Mouse (Mus musculus) MEL (cell line): ENCODE measurements around the gene Rab11fip5. TPM values are rescaled to one million over a fixed set of nuclear protein-coding genes. Genes with fewer than 3 reads are reported as not detected.

Experiments used
- DNase-seq: peaks from one replicate; pipeline ENCODE4 v3.0.0; 2011; ENCODE audit warnings: low read depth, low spot score
- H3K27ac ChIP-seq: 2 replicates; pipeline ENCODE4 v1.5.1; 2012; ENCODE audit warnings: low read depth, mild to moderate bottlenecking, control low read depth, low read length, moderate library complexity; ENCODE audit not compliant: control insufficient read depth
- H3K27me3 ChIP-seq, 2 experiments: fragments of 150-350 bp in 1 of 2; sonication (generic) in 1 of 2; 2 replicates each; pipeline ENCODE4 v1.6.1; 2012; ENCODE audit warnings: low read length in 2 of 2, mild to moderate bottlenecking in 2 of 2, improper control_type of control experiment in 1 of 2, moderate library complexity in 1 of 2; ENCODE audit not compliant: insufficient read depth in 2 of 2, control insufficient read depth in 1 of 2
- H3K36me3 ChIP-seq, 2 experiments: 2 replicates each; pipeline ENCODE4 v1.6.1; 2012 to 2014; ENCODE audit warnings: low read length in 2 of 2, improper control_type of control experiment in 1 of 2, inconsistent platforms in 1 of 2, mild to moderate bottlenecking in 1 of 2; ENCODE audit not compliant: insufficient read depth in 2 of 2, control insufficient read depth in 1 of 2
- H3K4me1 ChIP-seq, 2 experiments: fragments of 150-350 bp in 1 of 2; sonication (generic) in 1 of 2; 2 replicates each; pipeline ENCODE4 v1.6.1; 2012; ENCODE audit warnings: low read length in 2 of 2, improper control_type of control experiment in 1 of 2, mild to moderate bottlenecking in 1 of 2; ENCODE audit not compliant: insufficient read depth in 2 of 2, control insufficient read depth in 1 of 2
- H3K4me3 ChIP-seq, 2 experiments: fragments of 150-350 bp in 1 of 2; sonication (generic) in 1 of 2; 2 replicates each; pipeline ENCODE4 v1.5.1; 2012; ENCODE audit warnings: low read depth in 2 of 2, low read length in 2 of 2, mild to moderate bottlenecking in 2 of 2, moderate library complexity in 2 of 2, control low read depth in 1 of 2, improper control_type of control experiment in 1 of 2; ENCODE audit not compliant: control insufficient read depth in 1 of 2, insufficient read depth in 1 of 2
- H3K79me2 ChIP-seq: 2 replicates; pipeline ENCODE4 v1.6.1; 2012; ENCODE audit warnings: mild to moderate bottlenecking, low read length, moderate library complexity; ENCODE audit not compliant: control insufficient read depth, poor library complexity, insufficient read depth
- H3K9ac ChIP-seq: 2 replicates; pipeline ENCODE4 v1.6.1; 2012; ENCODE audit warnings: low read depth, mild to moderate bottlenecking, control low read depth, low read length, moderate library complexity; ENCODE audit not compliant: control insufficient read depth, poor library complexity, severe bottlenecking
- H3K9me3 ChIP-seq: fragments of 150-350 bp; sonication (generic); replicated peaks from 2 replicates; pipeline ENCODE4 v1.6.1; 2012; ENCODE audit warnings: mild to moderate bottlenecking, low read length, improper control_type of control experiment, moderate library complexity; ENCODE audit not compliant: insufficient read depth
- BHLHE40 ChIP-seq: IDR thresholded peaks from 2 replicates; pipeline ENCODE4 v1.6.1; 2012; ENCODE audit warnings: low read depth, mild to moderate bottlenecking, inconsistent platforms, low read length, improper control_type of control experiment, borderline replicate concordance
- CHD2 ChIP-seq: IDR thresholded peaks from 2 replicates; pipeline ENCODE4 v1.6.1; 2011; ENCODE audit warnings: low read length, improper control_type of control experiment
- GABPA ChIP-seq: IDR thresholded peaks from 2 replicates; pipeline ENCODE4 v1.6.1; 2012; ENCODE audit warnings: low read depth, mild to moderate bottlenecking, inconsistent platforms, low read length, improper control_type of control experiment, moderate library complexity
- KAT2A ChIP-seq: conservative IDR thresholded peaks from 2 replicates; pipeline ENCODE4 v1.6.1; 2012; ENCODE audit warnings: low read depth, low read length, improper control_type of control experiment, inconsistent platforms
- MAFK ChIP-seq: IDR thresholded peaks from 2 replicates; pipeline ENCODE4 v1.6.1; 2011; ENCODE audit warnings: low read depth, mild to moderate bottlenecking, low read length, improper control_type of control experiment, borderline replicate concordance
- MEF2A ChIP-seq: IDR thresholded peaks from 2 replicates; pipeline ENCODE4 v1.6.1; 2014; ENCODE audit warnings: low read depth, mild to moderate bottlenecking, inconsistent platforms, low read length, improper control_type of control experiment; ENCODE audit not compliant: poor library complexity, insufficient replicate concordance, severe bottlenecking; ENCODE audit errors: extremely low read depth
- MYC ChIP-seq: IDR thresholded peaks from 2 replicates; pipeline ENCODE4 v1.6.1; 2011; ENCODE audit warnings: low read depth, mild to moderate bottlenecking, low read length, improper control_type of control experiment, moderate library complexity
- NRF1 ChIP-seq: IDR thresholded peaks from 2 replicates; pipeline ENCODE4 v1.6.1; 2014; ENCODE audit warnings: low read depth, mild to moderate bottlenecking, inconsistent platforms, low read length, improper control_type of control experiment, moderate library complexity; ENCODE audit not compliant: poor library complexity, insufficient read depth, severe bottlenecking
- POLR2AphosphoS2 ChIP-seq: IDR thresholded peaks from 2 replicates; pipeline ENCODE4 v1.6.1; 2011; ENCODE audit warnings: low read length, improper control_type of control experiment
- POLR2AphosphoS5 ChIP-seq: IDR thresholded peaks from 2 replicates; pipeline ENCODE4 v1.6.1; 2012; ENCODE audit warnings: low read depth, borderline replicate concordance, mild to moderate bottlenecking, inconsistent platforms, low read length, moderate library complexity, mixed read lengths
- RAD21 ChIP-seq: IDR thresholded peaks from 2 replicates; pipeline ENCODE4 v1.6.1; 2011; ENCODE audit warnings: mild to moderate bottlenecking, low read depth, low read length, improper control_type of control experiment
- ZC3H11A ChIP-seq: IDR thresholded peaks from 2 replicates; pipeline ENCODE4 v1.6.1; 2012; ENCODE audit warnings: low read depth, mild to moderate bottlenecking, inconsistent platforms, low read length, improper control_type of control experiment
- ZMIZ1 ChIP-seq: IDR thresholded peaks from 2 replicates; pipeline ENCODE4 v1.6.1; 2012; ENCODE audit warnings: low read depth, mild to moderate bottlenecking, inconsistent platforms, low read length, improper control_type of control experiment, moderate library complexity
- polyA plus RNA-seq, 2 experiments: library from polyadenylated mRNA; stranded (reverse) in 1 of 2; unstranded in 1 of 2; fragments of >175 nt in 1 of 2; fragments of >200 nt in 1 of 2; gene quantifications; 2 replicates each; pipeline versions ENCODE4 v1.2.1 to v1.2.4; 2012; ENCODE audit warnings: low replicate concordance in 2 of 2, low read depth in 1 of 2; ENCODE audit not compliant: insufficient read length in 2 of 2, insufficient read depth in 1 of 2, missing spikeins in 1 of 2
- total RNA-seq: library from RNA; depleted of rRNA; stranded (reverse); fragments of 300-350 nt; gene quantifications from 2 replicates; pipeline ENCODE4 v1.2.3, GENCODE M21; 2012

The Rab11fip5 gene
- total and polyA plus RNA-seq, 3 experiments = 3.3 to 8.5 TPM; not detected in 1

DNA sequence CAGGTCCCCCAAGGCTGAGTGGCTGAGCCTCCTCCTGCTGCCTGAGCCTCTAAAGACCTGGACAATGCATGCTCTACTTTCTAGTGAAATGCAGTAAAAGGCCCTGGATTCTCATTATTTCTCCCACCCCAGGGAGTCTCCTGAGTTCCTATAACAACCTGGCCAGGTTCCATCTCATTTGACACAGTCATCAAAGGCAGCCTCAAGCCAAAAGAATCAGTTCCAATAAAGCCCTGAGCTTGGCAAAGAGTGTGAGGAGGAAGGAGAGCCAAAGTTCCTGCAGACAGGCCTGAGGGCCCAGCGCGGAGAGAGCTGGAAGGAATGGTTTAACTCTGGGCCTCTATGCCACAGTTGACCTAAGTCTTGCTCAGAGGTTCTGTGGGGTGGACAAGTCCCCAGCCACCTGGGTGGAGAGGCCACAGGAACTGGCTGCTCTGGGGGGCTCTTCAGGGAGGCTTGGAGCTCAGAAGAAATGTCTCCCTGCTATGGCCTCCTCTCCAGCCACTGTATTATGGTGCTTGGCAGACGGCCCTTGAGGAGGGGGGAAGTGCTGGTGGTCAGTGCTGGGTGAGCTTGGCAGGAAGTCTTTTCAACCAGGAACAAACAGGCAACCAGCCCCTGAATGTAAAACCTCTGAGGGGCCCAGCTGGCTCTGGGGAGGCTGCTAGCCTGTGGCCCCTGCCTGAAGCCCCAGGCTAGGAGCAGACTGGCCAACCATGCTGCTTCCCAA, 71.9 kb downstream of the Rab11fip5 start:
- TF ChIP-seq POLR2AphosphoS5 (no peak), RAD21 (no peak), CHD2 (no peak), NRF1 (no peak)
- no peaks in the 10 kb centered on the region for H3K9me3 ChIP-seq
- H3K36me3 ChIP-seq = peaks cover 0 to 9% of the 10 kb centered on the region in 2 experiments; a peak in 2 of 4 replicates
- DNase-seq = no peak
- no peaks in the 10 kb centered on the region for H3K79me2 ChIP-seq
- no peak overlapping the region for H3K4me3 ChIP-seq
- peaks cover 0 to 5% of the 10 kb centered on the region in 2 experiments; a peak in 2 of 4 replicates for H3K4me1 ChIP-seq
- no peak overlapping the region for H3K27ac ChIP-seq
- no peak overlapping the region for H3K9ac ChIP-seq
- no peaks in the 10 kb centered on the region for H3K27me3 ChIP-seq

DNA sequence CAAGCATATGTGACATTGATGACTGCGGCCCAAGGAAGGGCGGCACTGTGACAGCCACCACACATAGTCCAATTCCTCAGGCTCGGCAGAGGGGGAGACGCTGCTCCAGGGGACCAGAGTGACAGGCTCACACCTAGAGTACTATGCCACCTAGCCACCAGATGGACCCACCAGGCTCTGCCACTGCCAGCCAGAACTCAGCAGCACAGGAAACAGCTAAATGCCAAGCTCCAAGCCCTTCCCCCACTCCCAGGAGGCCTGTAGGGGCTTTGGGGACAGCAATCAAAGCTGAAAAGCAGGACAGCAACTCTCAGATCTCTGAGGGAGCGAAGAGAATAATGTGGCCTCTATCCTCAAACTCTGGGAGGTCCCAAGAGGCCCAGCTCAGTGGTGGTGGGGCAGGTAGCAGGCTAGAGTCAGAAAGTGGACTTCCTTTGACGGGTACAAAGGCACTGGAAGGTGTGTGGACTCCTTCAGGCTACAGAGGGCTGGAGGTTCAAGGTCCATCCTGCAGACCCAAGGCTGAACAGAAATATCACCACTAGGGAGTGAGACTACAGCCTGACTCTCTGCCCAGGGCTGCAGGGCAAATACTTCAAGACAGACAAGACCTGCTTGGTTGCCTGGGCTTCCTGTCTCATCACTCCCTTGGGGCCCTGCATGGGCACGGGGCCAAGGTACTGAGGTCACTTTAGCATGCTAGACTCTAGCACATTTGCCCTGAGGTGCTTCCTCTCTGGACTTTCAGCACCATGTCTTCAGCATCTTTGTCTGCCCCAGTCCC, 78.9 kb downstream of the Rab11fip5 start:
- Histone ChIP-seq H3K79me2 (no peaks in the 10 kb centered on the region), H3K9ac (no peak overlapping the region), H3K27ac (no peak overlapping the region), H3K4me1 (peaks cover 0 to 12% of the 10 kb centered on the region in 2 experiments; a peak in 3 of 4 replicates), H3K9me3 (no peaks in the 10 kb centered on the region), H3K4me3 (no peak overlapping the region), H3K27me3 (no peaks in the 10 kb centered on the region), H3K36me3 (peaks cover 0 to 12% of the 10 kb centered on the region in 2 experiments; a peak in 2 of 4 replicates)
- TF ChIP-seq ZC3H11A = no peak
- TF ChIP-seq BHLHE40 = no peak
- no peak for TF ChIP-seq KAT2A
- no peak for TF ChIP-seq ZMIZ1
- TF ChIP-seq MAFK = no peak
- TF ChIP-seq MYC = no peak
- TF ChIP-seq MEF2A = no peak
- TF ChIP-seq GABPA = no peak
- no peak for TF ChIP-seq POLR2AphosphoS2
- peak; percentile 80 for DNase-seq
